Mouse (Mus musculus) kidney, adult 9 months (tissue): Measurements from ENCODE around the gene Sh3gl2.

Source experiments
- DNase-seq: peaks from one replicate; pipeline ENCODE4 v3.0.0; 2022

Gene Sh3gl2

GRCm38 (mm10) chr4:85305912-85306573 is 101.1 kb downstream of the Sh3gl2 start:
- DNase-seq = peak; percentile 35

GRCm38 (mm10) chr4:85319092-85319491 is 114.2 kb downstream of the Sh3gl2 start:
- no peak for DNase-seq

GRCm38 (mm10) chr4:85325454-85325853 is 120.5 kb downstream of the Sh3gl2 start:
- DNase-seq = no peak

GRCm38 (mm10) chr4:85326052-85326451 is 121.1 kb downstream of the Sh3gl2 start:
- no peak for DNase-seq

GRCm38 (mm10) chr4:85334688-85335200 is 129.8 kb downstream of the Sh3gl2 start:
- no peak for DNase-seq

- DNase-seq = no peak
Measured at GRCm38 (mm10) chr4:85336356-85336755, 131.4 kb downstream of the Sh3gl2 start.

GRCm38 (mm10) chr4:85339126-85339525 is 134.2 kb downstream of the Sh3gl2 start:
- no peak for DNase-seq

- no peak for DNase-seq
Measured at GRCm38 (mm10) chr4:85340686-85341085, 135.8 kb downstream of the Sh3gl2 start.

GRCm38 (mm10) chr4:85345911-85346310 is 141.0 kb downstream of the Sh3gl2 start:
- DNase-seq = no peak

- DNase-seq = no peak
Measured at GRCm38 (mm10) chr4:85348079-85348643, 143.2 kb downstream of the Sh3gl2 start.

- DNase-seq = no peak
Measured at GRCm38 (mm10) chr4:85362661-85363060, 157.7 kb downstream of the Sh3gl2 start.

- no peak for DNase-seq
Measured at GRCm38 (mm10) chr4:85363205-85363604, 158.3 kb downstream of the Sh3gl2 start.

- DNase-seq = no peak
Measured at GRCm38 (mm10) chr4:85371036-85371435, 166.1 kb downstream of the Sh3gl2 start.

GRCm38 (mm10) chr4:85374801-85375200 is 169.9 kb downstream of the Sh3gl2 start:
- DNase-seq = no peak

GRCm38 (mm10) chr4:85376187-85376586 is 171.3 kb downstream of the Sh3gl2 start:
- DNase-seq = no peak

GRCm38 (mm10) chr4:85376610-85377009 is 171.7 kb downstream of the Sh3gl2 start:
- DNase-seq = no peak

GRCm38 (mm10) chr4:85385241-85385640 is 180.3 kb downstream of the Sh3gl2 start:
- DNase-seq = no peak

GRCm38 (mm10) chr4:85387676-85388075 is 182.8 kb downstream of the Sh3gl2 start:
- DNase-seq = no peak

GRCm38 (mm10) chr4:85391795-85392194 is 186.9 kb downstream of the Sh3gl2 start:
- DNase-seq = peak; percentile 21

GRCm38 (mm10) chr4:85398765-85399164 is 193.8 kb downstream of the Sh3gl2 start:
- DNase-seq = no peak

- peak; percentile 59 for DNase-seq
Measured at GRCm38 (mm10) chr4:85402823-85403222, 197.9 kb downstream of the Sh3gl2 start.

- peak; percentile 58 for DNase-seq
Measured at GRCm38 (mm10) chr4:85404424-85405194, 199.7 kb downstream of the Sh3gl2 start.

- DNase-seq = no peak
Measured at GRCm38 (mm10) chr4:85405276-85405675, 200.3 kb downstream of the Sh3gl2 start.

- DNase-seq = no peak
Measured at GRCm38 (mm10) chr4:85416466-85416865, 211.5 kb downstream of the Sh3gl2 start.
